Mouse (Mus musculus): Measurements from ENCODE around the gene Olfr250. TPM values are rescaled to one million over a fixed set of nuclear protein-coding genes. Genes with fewer than 3 reads are reported as not detected.
"Not testable (repeated sequence)": the region's sequence is repeated elsewhere in the genome, so short reads cannot be mapped to it uniquely, and the experiment has no call there.

The Olfr250 gene
- not detected in 2 replicates for polyA plus RNA-seq (2012; rRNA removed)

GRCm38 (mm10) chr9:38366596-38366995, at the start of gene Olfr250:
Olfr250 (plus strand) TSS chr9:38366896.
- WGBS: 96% methylated on average over 2 of the region's 2 CpGs
- H3K27ac ChIP-seq (ENCODE audit: control insufficient read depth, insufficient read depth, low read length): no peak within 1 kb of the TSS
- DNase-seq: no peak
- H3K4me1 ChIP-seq (replicated peaks; ENCODE audit: control insufficient read depth, insufficient read depth, low read length): no peaks in the 10 kb centered on the region
- no peak for TF ChIP-seq CTCF (IDR thresholded peaks at IDR 0.05; ENCODE audit: borderline replicate concordance, control insufficient read depth, extremely low read depth, insufficient read depth, low read length, poor library complexity)
- TF ChIP-seq POLR2A (IDR thresholded peaks at IDR 0.05; ENCODE audit: control insufficient read depth, extremely low read depth, insufficient read depth, low read length, poor library complexity): no peak
- H3K27me3 ChIP-seq (ENCODE audit: control insufficient read depth, insufficient read depth, low read length): no peaks in the 10 kb centered on the region
- no peaks in the 10 kb centered on the region for H3K36me3 ChIP-seq (ENCODE audit: control insufficient read depth, insufficient read depth, low read length)
- no peak within 1 kb of the TSS for H3K4me3 ChIP-seq (ENCODE audit: control insufficient read depth, insufficient read depth, low read length)

DNA sequence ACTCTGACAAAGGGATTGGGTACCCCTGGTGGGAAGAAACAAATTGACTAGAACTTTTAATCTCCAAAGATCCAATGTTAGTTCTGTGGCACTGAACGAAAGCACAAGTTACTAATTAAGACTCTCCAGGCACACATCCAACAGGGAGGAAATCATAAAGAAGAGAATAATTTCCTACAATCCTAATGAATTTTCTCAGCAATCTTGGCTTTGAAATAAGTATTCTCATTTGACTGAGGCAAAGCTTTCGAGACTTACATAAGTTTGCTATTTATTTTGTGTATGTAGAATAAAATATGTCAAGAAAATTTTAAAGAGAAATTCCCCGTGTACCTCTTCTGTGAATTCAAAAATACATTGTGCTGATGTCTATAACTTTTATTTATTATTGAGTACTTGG, 37.9 kb upstream of the Olfr250 start, which contains the start of gene Olfr25:
Olfr25 (plus strand) TSS at position 301 of the 400 bp plus-strand sequence.
- Histone ChIP-seq H3K4me3 (ENCODE audit: control insufficient read depth, insufficient read depth, low read length) (no peak within 1 kb of the TSS), H3K27me3 (ENCODE audit: control insufficient read depth, insufficient read depth, low read length) (no peaks in the 10 kb centered on the region), H3K27ac (ENCODE audit: control insufficient read depth, insufficient read depth, low read length) (no peak within 1 kb of the TSS), H3K4me1 (replicated peaks; ENCODE audit: control insufficient read depth, insufficient read depth, low read length) (no peaks in the 10 kb centered on the region), H3K36me3 (ENCODE audit: control insufficient read depth, insufficient read depth, low read length) (no peaks in the 10 kb centered on the region)
- TF ChIP-seq POLR2A (IDR thresholded peaks at IDR 0.05; ENCODE audit: control insufficient read depth, extremely low read depth, insufficient read depth, low read length, poor library complexity): no peak
- TF ChIP-seq CTCF (IDR thresholded peaks at IDR 0.05; ENCODE audit: borderline replicate concordance, control insufficient read depth, extremely low read depth, insufficient read depth, low read length, poor library complexity): no peak
- WGBS: 79% methylated on average over 3 of the region's 3 CpGs
- no peak for DNase-seq

DNA sequence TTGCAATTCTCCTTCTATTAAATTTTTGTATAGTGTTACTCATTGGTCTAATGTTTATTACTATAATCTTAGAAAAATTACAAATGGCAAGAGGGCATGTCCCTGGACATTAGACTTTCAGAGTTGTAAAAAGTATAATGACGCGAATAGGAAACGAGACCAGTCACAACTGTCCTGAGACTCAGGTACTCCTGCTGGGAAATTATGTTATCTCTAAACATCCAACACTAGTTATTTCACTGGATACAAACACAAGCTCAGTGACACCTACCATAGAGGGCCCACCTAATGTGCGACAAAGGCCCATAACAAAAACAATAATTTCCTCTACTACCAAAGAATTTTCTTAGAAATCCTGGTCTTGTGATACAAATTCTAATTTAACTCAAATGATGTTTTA, 18.6 kb upstream of the Olfr250 start, which contains the start of gene Olfr898:
Olfr898 (plus strand) TSS at position 301 of the 400 bp plus-strand sequence.
- Histone ChIP-seq H3K4me1 (replicated peaks; ENCODE audit: control insufficient read depth, insufficient read depth, low read length) (no peaks in the 10 kb centered on the region), H3K36me3 (ENCODE audit: control insufficient read depth, insufficient read depth, low read length) (no peaks in the 10 kb centered on the region), H3K27ac (ENCODE audit: control insufficient read depth, insufficient read depth, low read length) (no peak within 1 kb of the TSS), H3K27me3 (ENCODE audit: control insufficient read depth, insufficient read depth, low read length) (no peaks in the 10 kb centered on the region), H3K4me3 (ENCODE audit: control insufficient read depth, insufficient read depth, low read length) (no peak within 1 kb of the TSS)
- DNase-seq: no peak
- WGBS: 97% methylated on average over 4 of the region's 4 CpGs
- TF ChIP-seq CTCF (IDR thresholded peaks at IDR 0.05; ENCODE audit: borderline replicate concordance, control insufficient read depth, extremely low read depth, insufficient read depth, low read length, poor library complexity) (no peak), POLR2A (IDR thresholded peaks at IDR 0.05; ENCODE audit: control insufficient read depth, extremely low read depth, insufficient read depth, low read length, poor library complexity) (no peak)

DNA sequence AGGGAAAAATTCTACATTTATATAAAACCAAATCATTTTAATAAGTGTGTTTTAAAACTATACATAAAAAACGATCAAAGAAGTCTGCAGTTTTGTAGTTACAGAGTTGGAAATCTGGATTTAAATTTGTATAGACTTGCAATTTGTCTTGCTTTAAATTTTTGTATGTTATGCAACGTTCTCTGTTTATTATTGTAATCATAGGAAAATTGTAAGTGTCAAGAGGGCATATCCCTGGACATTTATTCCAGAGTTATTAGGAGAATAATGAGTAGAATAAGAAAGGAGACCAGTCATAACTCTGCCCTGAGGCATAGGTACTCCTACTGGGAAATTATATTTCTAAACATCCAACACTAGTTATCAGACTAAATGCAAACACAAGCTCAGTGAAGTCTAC, 10.1 kb downstream of the Olfr250 start, which contains the start of gene Olfr251:
Olfr251 (plus strand) TSS at position 301 of the 400 bp plus-strand sequence.
- WGBS: 67% methylated on average over 2 of the region's 2 CpGs
- DNase-seq: no peak
- no peak within 1 kb of the TSS for H3K4me3 ChIP-seq (ENCODE audit: control insufficient read depth, insufficient read depth, low read length)
- TF ChIP-seq CTCF (IDR thresholded peaks at IDR 0.05; ENCODE audit: borderline replicate concordance, control insufficient read depth, extremely low read depth, insufficient read depth, low read length, poor library complexity) (no peak), POLR2A (IDR thresholded peaks at IDR 0.05; ENCODE audit: control insufficient read depth, extremely low read depth, insufficient read depth, low read length, poor library complexity) (no peak)
- no peaks in the 10 kb centered on the region for H3K36me3 ChIP-seq (ENCODE audit: control insufficient read depth, insufficient read depth, low read length)
- no peaks in the 10 kb centered on the region for H3K4me1 ChIP-seq (replicated peaks; ENCODE audit: control insufficient read depth, insufficient read depth, low read length)
- no peak within 1 kb of the TSS for H3K27ac ChIP-seq (ENCODE audit: control insufficient read depth, insufficient read depth, low read length)
- H3K27me3 ChIP-seq (ENCODE audit: control insufficient read depth, insufficient read depth, low read length): no peaks in the 10 kb centered on the region

DNA sequence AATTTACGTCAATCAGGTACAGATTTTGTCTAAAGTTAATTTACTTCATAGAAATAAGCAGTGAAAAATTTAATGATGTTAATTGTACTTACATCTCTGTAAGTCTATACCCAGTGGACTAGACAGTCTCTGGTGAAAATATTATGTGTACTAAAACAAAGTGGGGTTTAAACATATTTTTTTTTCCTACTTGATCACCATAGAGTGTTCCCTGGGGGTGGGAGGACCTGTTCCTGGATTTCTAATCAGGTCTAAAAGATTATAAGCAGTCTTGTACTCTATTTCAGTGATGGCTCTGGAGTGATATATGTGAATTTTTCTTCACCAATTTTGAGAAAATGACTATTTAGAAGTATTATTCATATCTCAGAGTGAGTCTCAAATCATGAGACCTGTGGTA, 34.7 kb downstream of the Olfr250 start, which contains the start of gene Olfr147:
Olfr147 (plus strand) TSS at position 301 of the 400 bp plus-strand sequence.
- Histone ChIP-seq H3K4me3 (ENCODE audit: control insufficient read depth, insufficient read depth, low read length) (no peak within 1 kb of the TSS), H3K4me1 (replicated peaks; ENCODE audit: control insufficient read depth, insufficient read depth, low read length) (no peaks in the 10 kb centered on the region), H3K27ac (ENCODE audit: control insufficient read depth, insufficient read depth, low read length) (no peak within 1 kb of the TSS), H3K27me3 (ENCODE audit: control insufficient read depth, insufficient read depth, low read length) (no peaks in the 10 kb centered on the region), H3K36me3 (ENCODE audit: control insufficient read depth, insufficient read depth, low read length) (no peaks in the 10 kb centered on the region)
- 96% methylated on average over 1 of the region's 1 CpGs for WGBS
- TF ChIP-seq CTCF (IDR thresholded peaks at IDR 0.05; ENCODE audit: borderline replicate concordance, control insufficient read depth, extremely low read depth, insufficient read depth, low read length, poor library complexity) (no peak), POLR2A (IDR thresholded peaks at IDR 0.05; ENCODE audit: control insufficient read depth, extremely low read depth, insufficient read depth, low read length, poor library complexity) (no peak)
- no peak for DNase-seq

- not testable (repeated sequence) for H3K4me1 ChIP-seq (replicated peaks; ENCODE audit: control insufficient read depth, insufficient read depth, low read length); H3K4me3 ChIP-seq (ENCODE audit: control insufficient read depth, insufficient read depth, low read length); H3K27ac ChIP-seq (ENCODE audit: control insufficient read depth, insufficient read depth, low read length); H3K36me3 ChIP-seq (ENCODE audit: control insufficient read depth, insufficient read depth, low read length); H3K27me3 ChIP-seq (ENCODE audit: control insufficient read depth, insufficient read depth, low read length); DNase-seq
- 97% methylated on average over 3 of the region's 3 CpGs for WGBS
Measured at GRCm38 (mm10) chr9:38407502-38407901, 40.8 kb downstream of the Olfr250 start.

DNA sequence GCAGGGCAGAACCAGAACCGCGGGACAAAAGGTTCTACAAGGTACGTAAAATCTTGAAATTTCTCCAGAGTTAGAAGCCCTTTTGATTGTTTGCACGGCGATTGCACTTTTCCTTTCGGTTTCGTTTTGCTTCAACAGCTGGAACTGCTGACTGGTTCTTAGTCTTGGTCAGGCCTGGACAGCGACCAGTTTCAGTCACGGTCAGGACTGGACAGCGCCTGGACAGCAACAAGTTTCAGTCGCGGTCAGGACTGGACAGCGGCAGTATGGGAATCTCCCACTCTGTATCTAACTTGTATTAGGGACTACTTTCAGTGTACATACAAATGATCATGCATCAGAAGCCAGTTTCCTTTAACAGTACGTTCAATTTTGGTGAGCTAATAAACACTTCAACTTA, 46.8 kb downstream of the Olfr250 start:
- H3K4me3 ChIP-seq (ENCODE audit: control insufficient read depth, insufficient read depth, low read length); H3K4me1 ChIP-seq (replicated peaks; ENCODE audit: control insufficient read depth, insufficient read depth, low read length); H3K36me3 ChIP-seq (ENCODE audit: control insufficient read depth, insufficient read depth, low read length); DNase-seq; H3K27me3 ChIP-seq (ENCODE audit: control insufficient read depth, insufficient read depth, low read length); H3K27ac ChIP-seq (ENCODE audit: control insufficient read depth, insufficient read depth, low read length): not testable (repeated sequence)
- WGBS: 95% methylated on average over 14 of the region's 14 CpGs

Other genes with a start within 250 kb of the Olfr250 start
- not detected in 2 replicates for gene Olfr890, start 224.4 kb upstream of the Olfr250 start, polyA plus RNA-seq (2012; rRNA removed)
- not detected in 2 replicates for gene Olfr891, start 186.1 kb upstream of the Olfr250 start, polyA plus RNA-seq (2012; rRNA removed)
- gene Olfr893, start 158.5 kb upstream of the Olfr250 start, polyA plus RNA-seq (2012; rRNA removed): not detected in 2 replicates
- not detected in 2 replicates for gene Olfr894, start 148.8 kb upstream of the Olfr250 start, polyA plus RNA-seq (2012; rRNA removed)
- gene Olfr143, start 114.1 kb upstream of the Olfr250 start, polyA plus RNA-seq (2012; rRNA removed): not detected in 2 replicates
- not detected in 2 replicates for gene Olfr895, start 99.0 kb upstream of the Olfr250 start, polyA plus RNA-seq (2012; rRNA removed)
- not detected in 2 replicates for gene Olfr896-ps1, start 75.8 kb upstream of the Olfr250 start, polyA plus RNA-seq (2012; rRNA removed)
- not detected in 2 replicates for gene Olfr25, start 37.8 kb upstream of the Olfr250 start, polyA plus RNA-seq (2012; rRNA removed)
- gene Olfr898, start 18.5 kb upstream of the Olfr250 start, polyA plus RNA-seq (2012; rRNA removed): not detected in 2 replicates
- not detected in 2 replicates for gene Olfr251, start 10.2 kb downstream of the Olfr250 start, polyA plus RNA-seq (2012; rRNA removed)
- not detected in 2 replicates for gene Olfr147, start 34.8 kb downstream of the Olfr250 start, polyA plus RNA-seq (2012; rRNA removed)
- not detected in 2 replicates for gene Olfr901, start 62.6 kb downstream of the Olfr250 start, polyA plus RNA-seq (2012; rRNA removed)
- not detected in 2 replicates for gene Olfr902, start 80.8 kb downstream of the Olfr250 start, polyA plus RNA-seq (2012; rRNA removed)
- not detected in 2 replicates for gene Olfr904, start 96.2 kb downstream of the Olfr250 start, polyA plus RNA-seq (2012; rRNA removed)
- not detected in 2 replicates for gene Olfr905, start 104.2 kb downstream of the Olfr250 start, polyA plus RNA-seq (2012; rRNA removed)
- not detected in 2 replicates for gene Olfr906, start 120.2 kb downstream of the Olfr250 start, polyA plus RNA-seq (2012; rRNA removed)
- gene Olfr907, start 128.9 kb downstream of the Olfr250 start, polyA plus RNA-seq (2012; rRNA removed): not detected in 2 replicates
- gene Olfr911-ps1, start 154.7 kb downstream of the Olfr250 start, polyA plus RNA-seq (2012; rRNA removed): not detected in 2 replicates
- gene Olfr910, start 171.0 kb downstream of the Olfr250 start, polyA plus RNA-seq (2012; rRNA removed): not detected in 2 replicates
- not detected in 2 replicates for gene Olfr912, start 213.3 kb downstream of the Olfr250 start, polyA plus RNA-seq (2012; rRNA removed)
- gene Olfr913, start 225.9 kb downstream of the Olfr250 start, polyA plus RNA-seq (2012; rRNA removed): not detected in 2 replicates
- not detected in 2 replicates for gene Olfr914, start 238.2 kb downstream of the Olfr250 start, polyA plus RNA-seq (2012; rRNA removed)